Mouse (Mus musculus) intestine, embryonic 15.5 days (tissue): Measurements from ENCODE around the gene Trem2. TPM values are rescaled to one million over a fixed set of nuclear protein-coding genes. Genes with fewer than 3 reads are reported as not detected.
"Not testable (repeated sequence)": the region's sequence is repeated elsewhere in the genome, so short reads cannot be mapped to it uniquely, and the experiment has no call there.

Source experiments
- ATAC-seq: fragments of 200-750 bp; cut with Nextera tagmentation; 2 replicates; pipeline ENCODE4 v1.8.0; 2017; ENCODE audit warnings: moderate TSS enrichment, moderate library complexity
- H3K27ac ChIP-seq: fragments of 300-500 bp; sonication (generic); 2 replicates; pipeline ENCODE4 v1.5.1; 2015; ENCODE audit warnings: mild to moderate bottlenecking, inconsistent platforms
- H3K27me3 ChIP-seq: fragments of 300-500 bp; sonication (generic); replicated peaks from 2 replicates; pipeline ENCODE4 v1.6.1; 2015; ENCODE audit warnings: inconsistent platforms
- H3K36me3 ChIP-seq: fragments of 300-500 bp; sonication (generic); 2 replicates; pipeline ENCODE4 v1.6.1; 2015; ENCODE audit warnings: inconsistent platforms
- H3K4me1 ChIP-seq: fragments of 300-500 bp; sonication (generic); replicated peaks from 2 replicates; pipeline ENCODE4 v1.6.1; 2015; ENCODE audit warnings: inconsistent platforms
- H3K4me2 ChIP-seq: fragments of 300-500 bp; sonication (generic); replicated peaks from 2 replicates; pipeline ENCODE4 v1.6.1; 2015; ENCODE audit warnings: mild to moderate bottlenecking, inconsistent platforms
- H3K4me3 ChIP-seq: fragments of 300-500 bp; sonication (generic); replicated peaks from 2 replicates; pipeline ENCODE4 v1.5.1; 2015; ENCODE audit warnings: inconsistent platforms
- H3K9ac ChIP-seq: fragments of 300-500 bp; sonication (generic); 2 replicates; pipeline ENCODE4 v1.6.1; 2015; ENCODE audit warnings: inconsistent platforms
- H3K9me3 ChIP-seq: fragments of 300-500 bp; sonication (generic); 2 replicates; pipeline ENCODE4 v1.6.1; 2016; ENCODE audit warnings: inconsistent platforms
- WGBS: fragments of 180-500 bp; shearing (Covaris S2); methylation state at CpG from one replicate; pipeline ENCODE4 v1.1.7; 2015; 5-methylcytosine and 5-hydroxymethylcytosine counted together
- polyA plus RNA-seq: library from polyadenylated mRNA; unstranded; fragments of >200 nt; fragmentation: Nextera tagmentation; extraction: Ambion mirVana; gene quantifications from 2 replicates; pipeline ENCODE4 v1.2.1, GENCODE M21; 2015

Trem2 gene
- polyA plus RNA-seq, 1 experiment from 2014 or later: 4.2 TPM

DNA sequence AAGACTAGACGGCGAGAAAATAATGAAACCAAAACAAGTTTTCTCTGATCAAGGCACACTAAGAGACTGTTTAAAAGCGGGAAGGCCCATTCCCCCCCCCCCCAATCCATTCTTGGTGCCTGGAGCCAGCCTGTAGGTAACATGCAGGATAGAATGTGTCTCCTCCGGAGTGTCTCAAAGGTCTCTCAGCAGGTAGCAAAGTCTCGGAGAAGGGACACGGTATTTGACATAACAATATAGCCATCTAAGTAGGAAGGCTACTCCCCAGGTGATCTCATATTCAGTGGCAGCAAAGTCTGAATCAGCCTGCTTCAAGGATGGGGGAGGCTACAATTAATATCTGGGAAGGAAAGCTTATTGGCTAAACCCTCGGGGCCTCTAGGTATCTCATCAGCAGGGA, 6.8 kb downstream of the Trem2 start:
- not testable (repeated sequence) for H3K27ac ChIP-seq, H3K9ac ChIP-seq, H3K36me3 ChIP-seq, ATAC-seq, H3K4me3 ChIP-seq, H3K4me2 ChIP-seq, H3K27me3 ChIP-seq, H3K9me3 ChIP-seq, H3K4me1 ChIP-seq
- WGBS: 83% methylated on average over 7 of the region's 7 CpGs

DNA sequence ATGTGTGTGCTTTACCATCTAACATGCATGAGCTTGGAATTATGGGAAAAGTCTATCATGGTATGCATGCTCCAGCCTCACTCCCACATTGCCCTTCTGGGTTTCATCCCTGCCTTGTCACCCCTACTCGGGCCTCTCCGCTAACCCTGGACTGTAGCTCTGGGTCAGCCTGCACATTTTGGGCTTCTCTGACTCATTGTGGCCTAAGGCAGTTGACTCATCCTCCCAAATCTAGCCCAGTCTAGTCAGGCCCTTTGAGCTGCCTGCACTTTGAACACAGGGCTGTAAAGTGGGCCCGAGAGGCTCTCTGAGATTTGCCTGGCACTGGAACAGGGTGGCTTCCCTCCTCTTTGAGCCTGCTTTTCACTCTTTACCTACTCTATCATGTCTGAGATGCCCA, 9.6 kb downstream of the Trem2 start:
- H3K9ac ChIP-seq: no peak overlapping the region
- H3K9me3 ChIP-seq: no peaks in the 10 kb centered on the region
- no peak overlapping the region for H3K4me3 ChIP-seq
- no peak for ATAC-seq
- H3K27me3 ChIP-seq: no peaks in the 10 kb centered on the region
- H3K4me1 ChIP-seq: no peaks in the 10 kb centered on the region
- no peak overlapping the region for H3K27ac ChIP-seq
- WGBS: 84% methylated on average over 3 of the region's 3 CpGs
- no peaks in the 10 kb centered on the region for H3K36me3 ChIP-seq
- no peak overlapping the region for H3K4me2 ChIP-seq

DNA sequence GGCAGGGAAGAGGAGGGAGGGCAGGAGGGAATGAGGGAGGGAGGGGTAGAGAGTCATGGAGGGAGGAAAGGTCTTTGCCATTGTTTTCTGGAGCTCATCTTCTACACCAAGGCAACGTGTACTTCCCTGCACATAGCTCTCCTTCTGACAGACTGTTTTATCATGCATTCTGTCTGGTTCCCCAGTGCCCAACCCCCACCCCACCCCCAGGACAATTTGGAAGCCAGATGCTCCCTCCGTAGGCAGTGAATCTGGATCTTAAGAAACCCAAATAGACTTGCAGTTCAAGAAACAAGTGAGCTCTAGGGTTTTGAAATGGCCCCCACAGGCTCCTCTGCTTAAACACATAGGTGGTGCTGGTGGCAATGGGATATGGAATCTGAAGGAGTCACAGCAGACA, 11.7 kb downstream of the Trem2 start:
- H3K9ac ChIP-seq: no peak overlapping the region
- H3K27me3 ChIP-seq: no peaks in the 10 kb centered on the region
- H3K4me2 ChIP-seq: no peak overlapping the region
- H3K9me3 ChIP-seq: no peaks in the 10 kb centered on the region
- no peaks in the 10 kb centered on the region for H3K4me1 ChIP-seq
- H3K36me3 ChIP-seq: no peaks in the 10 kb centered on the region
- no peak overlapping the region for H3K4me3 ChIP-seq
- no peak overlapping the region for H3K27ac ChIP-seq
- 50% methylated on average over 2 of the region's 2 CpGs for WGBS
- no peak for ATAC-seq

DNA sequence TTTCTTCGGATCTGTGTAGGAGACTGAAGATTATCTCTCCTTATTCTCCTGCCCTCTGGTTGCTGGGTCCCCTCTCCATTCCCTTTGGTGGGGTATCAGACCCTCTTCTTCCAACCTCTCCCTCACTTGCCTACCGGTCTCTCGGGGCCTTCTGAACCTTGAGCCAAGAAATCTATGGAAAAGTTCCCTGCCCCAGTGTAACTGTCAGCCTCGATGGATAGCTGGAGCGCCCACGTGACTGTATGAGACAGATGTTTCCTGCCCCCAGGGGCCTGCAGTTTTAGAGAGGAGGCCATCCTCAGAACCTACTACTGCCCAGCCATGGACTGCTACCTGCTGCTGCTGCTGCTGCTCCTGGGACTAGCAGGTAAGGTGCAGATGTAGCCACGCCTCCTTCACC, 13.4 kb downstream of the Trem2 start, which contains the start of gene Treml1:
Treml1 (plus strand) TSS at position 301 of the 400 bp plus-strand sequence.
- H3K9me3 ChIP-seq: no peaks in the 10 kb centered on the region
- no peak within 1 kb of the TSS for H3K27ac ChIP-seq
- H3K4me1 ChIP-seq: no peaks in the 10 kb centered on the region
- H3K36me3 ChIP-seq: no peaks in the 10 kb centered on the region
- ATAC-seq: no peak
- no peak within 1 kb of the TSS for H3K4me2 ChIP-seq
- no peaks in the 10 kb centered on the region for H3K27me3 ChIP-seq
- H3K9ac ChIP-seq: no peak within 1 kb of the TSS
- WGBS: 77% methylated on average over 7 of the region's 7 CpGs
- no peak within 1 kb of the TSS for H3K4me3 ChIP-seq

DNA sequence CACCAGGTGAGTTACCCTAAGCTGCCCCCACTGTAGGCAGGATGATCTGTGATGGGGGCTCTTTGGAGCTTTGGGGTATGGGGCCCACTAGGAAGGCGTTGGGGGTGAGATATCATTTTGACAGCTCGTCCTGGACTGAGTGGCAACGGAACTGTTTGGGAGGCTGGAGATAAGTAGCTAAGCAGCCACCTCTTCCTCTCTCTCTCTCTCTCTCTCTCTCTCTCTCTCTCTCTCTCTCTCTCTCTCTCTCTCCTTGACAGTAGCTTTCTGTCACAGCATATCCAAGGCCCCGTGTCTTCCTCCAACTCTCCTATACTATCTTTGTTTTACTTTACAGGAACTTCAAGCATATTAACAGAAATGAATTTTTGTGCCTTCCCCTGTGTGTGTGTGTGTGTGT, 14.3 kb downstream of the Trem2 start:
- H3K36me3 ChIP-seq: no peaks in the 10 kb centered on the region
- no peaks in the 10 kb centered on the region for H3K27me3 ChIP-seq
- 73% methylated on average over 4 of the region's 4 CpGs for WGBS
- H3K4me2 ChIP-seq: no peak overlapping the region
- no peak overlapping the region for H3K9ac ChIP-seq
- no peak for ATAC-seq
- H3K9me3 ChIP-seq: no peaks in the 10 kb centered on the region
- H3K4me1 ChIP-seq: no peaks in the 10 kb centered on the region
- no peak overlapping the region for H3K27ac ChIP-seq
- no peak overlapping the region for H3K4me3 ChIP-seq

DNA sequence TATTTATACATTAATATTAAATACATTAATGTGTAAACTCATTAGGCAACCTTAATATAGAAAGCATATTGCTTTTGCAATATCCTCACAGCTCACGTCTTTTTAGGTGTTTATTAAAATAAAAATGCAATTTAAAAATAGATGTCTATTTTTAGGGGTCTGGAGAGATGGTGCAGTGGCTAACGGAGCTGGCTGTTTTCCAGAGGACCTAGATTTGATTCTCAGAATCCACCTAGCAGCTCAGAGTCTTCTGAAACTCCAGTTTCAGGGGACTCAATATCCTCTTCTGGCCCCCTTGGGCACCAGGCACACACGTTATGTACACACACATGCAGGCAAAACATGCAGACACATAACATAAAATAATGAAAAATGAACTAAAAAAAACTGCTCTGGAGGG, 16.1 kb downstream of the Trem2 start:
- Histone ChIP-seq H3K27ac (no peak overlapping the region), H3K36me3 (no peaks in the 10 kb centered on the region), H3K4me1 (no peaks in the 10 kb centered on the region), H3K27me3 (no peaks in the 10 kb centered on the region), H3K9ac (no peak overlapping the region), H3K9me3 (no peaks in the 10 kb centered on the region), H3K4me3 (no peak overlapping the region), H3K4me2 (no peak overlapping the region)
- WGBS: 62% methylated on average over 3 of the region's 3 CpGs
- ATAC-seq: no peak

DNA sequence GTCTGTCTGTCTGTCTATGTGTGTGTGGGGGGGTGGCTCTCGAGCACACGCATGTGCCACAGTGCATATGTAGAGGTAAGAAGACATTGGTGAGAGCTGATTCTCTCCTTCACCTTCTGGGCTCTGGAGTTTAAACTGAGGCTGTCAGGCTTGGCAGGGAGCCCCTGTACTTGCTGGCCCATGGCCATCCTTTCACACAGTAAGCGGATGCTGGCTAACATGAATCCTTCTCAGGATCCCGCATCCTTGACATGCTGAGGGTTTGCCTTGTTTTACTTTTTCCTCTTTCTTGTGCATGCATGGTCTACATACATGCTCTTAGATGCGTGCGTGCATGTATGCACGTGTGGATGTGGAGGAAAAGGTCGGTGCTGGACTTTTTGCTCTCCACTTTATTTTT, 16.8 kb downstream of the Trem2 start:
- ATAC-seq: no peak

DNA sequence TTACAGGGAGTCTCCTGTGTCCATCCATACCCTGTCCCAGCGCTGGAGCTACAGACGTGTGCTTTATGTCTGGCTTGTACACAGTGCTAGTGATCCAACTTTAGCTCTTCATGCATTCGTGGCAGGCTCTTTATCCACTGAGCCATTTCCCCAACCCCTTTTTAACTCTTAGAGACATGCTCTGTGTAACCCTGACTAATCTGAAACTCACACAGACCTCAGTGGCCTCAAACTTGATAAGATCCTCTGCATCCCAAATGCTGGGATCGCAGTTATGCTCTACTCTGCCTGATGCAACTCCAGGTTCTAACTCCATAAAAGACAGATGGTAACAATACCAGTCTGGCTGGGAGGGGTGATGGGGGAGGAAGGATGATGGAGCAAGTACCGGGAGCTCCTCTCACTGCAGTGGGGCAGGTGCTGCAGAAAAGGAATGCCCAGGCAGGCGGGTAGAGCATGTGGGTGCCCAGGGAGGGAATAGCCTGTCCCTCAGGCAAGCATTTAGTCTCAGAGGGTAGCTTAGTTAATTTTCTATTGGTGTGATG, 17.3 kb downstream of the Trem2 start:
- no peaks in the 10 kb centered on the region for H3K9me3 ChIP-seq
- no peak for ATAC-seq
- H3K36me3 ChIP-seq: no peaks in the 10 kb centered on the region
- 67% methylated on average over 6 of the region's 6 CpGs for WGBS
- no peak overlapping the region for H3K4me2 ChIP-seq
- no peaks in the 10 kb centered on the region for H3K27me3 ChIP-seq
- no peak overlapping the region for H3K4me3 ChIP-seq
- H3K4me1 ChIP-seq: no peaks in the 10 kb centered on the region
- H3K9ac ChIP-seq: no peak overlapping the region
- H3K27ac ChIP-seq: no peak overlapping the region

More for the DNA sequence above, 16.8 kb downstream of the Trem2 start:
- Histone ChIP-seq H3K27me3 (no peaks in the 10 kb centered on the region), H3K27ac (no peak overlapping the region), H3K4me3 (no peak overlapping the region), H3K9ac (no peak overlapping the region), H3K4me2 (no peak overlapping the region), H3K4me1 (no peaks in the 10 kb centered on the region), H3K9me3 (no peaks in the 10 kb centered on the region), H3K36me3 (no peaks in the 10 kb centered on the region)
- 84% methylated on average over 8 of the region's 8 CpGs for WGBS

DNA sequence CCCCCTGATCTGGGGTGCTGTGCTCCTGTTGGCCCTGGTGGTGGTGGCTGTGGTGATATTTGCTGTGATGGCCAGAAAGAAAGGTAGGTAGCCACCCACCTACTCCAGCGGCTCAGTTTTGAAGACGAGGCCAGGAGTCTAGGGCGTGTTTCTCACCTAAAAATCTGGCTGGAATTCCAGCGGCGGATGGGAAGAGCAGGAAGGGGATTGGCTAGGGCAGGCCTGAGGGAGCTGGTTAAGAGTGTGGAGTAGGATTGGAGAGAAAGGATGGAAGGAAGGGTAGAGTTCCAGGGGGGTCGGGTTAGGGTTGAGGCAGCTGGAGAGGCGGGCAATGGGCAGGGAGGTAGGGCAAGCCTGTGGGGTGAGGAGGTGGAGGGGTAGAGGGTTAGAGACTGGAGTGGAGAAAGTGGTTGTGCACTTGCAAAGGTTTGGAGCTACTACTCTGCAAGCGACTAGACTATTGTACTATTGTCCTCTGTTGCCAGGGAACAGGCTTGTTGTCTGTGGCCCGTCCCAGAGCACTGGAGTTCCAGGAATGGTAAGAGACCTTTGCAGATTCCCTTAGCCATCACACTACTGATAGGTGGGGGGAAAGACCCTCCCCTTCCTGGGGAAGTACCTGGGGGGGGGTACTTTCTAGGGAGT, 19.4 kb downstream of the Trem2 start:
- WGBS: 74% methylated on average over 9 of the region's 9 CpGs
- Histone ChIP-seq H3K4me2 (no peak overlapping the region), H3K9me3 (no peaks in the 10 kb centered on the region), H3K27ac (no peak overlapping the region), H3K9ac (no peak overlapping the region), H3K4me3 (no peak overlapping the region), H3K27me3 (no peaks in the 10 kb centered on the region), H3K36me3 (no peaks in the 10 kb centered on the region), H3K4me1 (no peaks in the 10 kb centered on the region)
- no peak for ATAC-seq

DNA sequence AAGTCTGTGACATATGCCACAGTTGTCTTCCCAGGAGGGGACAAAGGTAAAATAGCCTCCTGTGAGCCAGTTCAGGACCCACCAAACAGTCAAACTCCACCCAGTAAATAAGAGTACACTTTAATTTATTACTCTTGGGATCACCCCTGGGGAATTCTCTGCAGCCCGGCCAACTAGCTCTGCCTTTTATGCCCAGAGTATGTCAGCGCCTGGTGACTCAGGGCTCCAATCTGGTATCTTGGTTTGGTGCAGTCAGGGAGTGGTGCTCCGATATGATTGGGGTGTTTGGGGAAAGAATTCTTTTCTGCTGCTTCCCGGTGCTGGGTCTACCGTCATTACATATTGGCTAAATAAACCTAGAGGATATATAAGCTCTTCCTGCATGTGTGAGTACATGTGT, 20.6 kb downstream of the Trem2 start:
- no peaks in the 10 kb centered on the region for H3K4me1 ChIP-seq
- H3K27me3 ChIP-seq: no peaks in the 10 kb centered on the region
- H3K4me3 ChIP-seq: no peak overlapping the region
- H3K9me3 ChIP-seq: no peaks in the 10 kb centered on the region
- H3K4me2 ChIP-seq: no peak overlapping the region
- H3K36me3 ChIP-seq: no peaks in the 10 kb centered on the region
- no peak overlapping the region for H3K9ac ChIP-seq
- ATAC-seq: no peak
- no peak overlapping the region for H3K27ac ChIP-seq
- 63% methylated on average over 5 of the region's 5 CpGs for WGBS

DNA sequence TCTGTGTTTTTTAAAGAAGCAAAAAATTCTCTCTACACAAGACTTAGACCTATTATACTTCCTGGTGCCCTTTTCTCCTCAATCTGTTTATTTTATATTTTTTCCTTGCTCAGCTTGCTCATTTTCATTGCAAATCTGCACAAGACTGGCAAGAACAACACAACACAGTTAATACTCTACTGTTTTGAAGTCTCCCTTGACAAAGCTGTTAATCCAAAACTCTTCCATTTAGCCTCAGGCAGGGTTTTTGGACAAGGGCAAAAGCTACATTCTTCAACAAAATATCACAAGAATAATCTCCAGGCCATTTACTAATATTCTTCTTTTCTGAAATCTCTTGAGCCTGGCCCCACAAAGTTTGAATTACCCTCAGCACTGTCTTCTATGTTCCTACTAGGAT, 25.4 kb downstream of the Trem2 start:
- Histone ChIP-seq H3K4me1 (no peaks in the 10 kb centered on the region), H3K4me2 (no peak overlapping the region), H3K27me3 (no peaks in the 10 kb centered on the region), H3K9me3 (no peaks in the 10 kb centered on the region), H3K27ac (no peak overlapping the region), H3K4me3 (no peak overlapping the region), H3K9ac (no peak overlapping the region), H3K36me3 (no peaks in the 10 kb centered on the region)
- no peak for ATAC-seq

DNA sequence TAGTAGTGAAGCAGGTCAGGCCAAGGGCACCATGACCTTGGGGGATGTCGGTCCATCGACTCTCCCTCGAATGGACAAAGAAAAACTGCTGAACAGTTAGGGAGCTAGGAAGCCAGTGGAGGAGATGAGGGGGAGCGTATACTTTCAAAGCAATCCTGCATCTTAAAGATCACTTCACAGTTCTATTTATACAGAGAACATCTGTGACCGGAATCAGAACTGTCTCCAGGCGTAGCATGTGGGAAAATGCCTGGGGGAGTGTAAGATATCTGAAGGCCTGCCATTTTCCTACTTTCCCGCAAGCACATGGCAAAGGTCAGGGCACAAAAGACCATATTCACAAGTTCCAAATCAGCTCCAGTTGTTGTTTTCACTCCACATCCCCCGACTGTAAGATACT, 26.8 kb downstream of the Trem2 start:
- Histone ChIP-seq H3K9ac (no peak overlapping the region), H3K4me2 (no peak overlapping the region), H3K27ac (no peak overlapping the region), H3K4me1 (no peaks in the 10 kb centered on the region), H3K4me3 (no peak overlapping the region), H3K36me3 (no peaks in the 10 kb centered on the region), H3K9me3 (no peaks in the 10 kb centered on the region), H3K27me3 (no peaks in the 10 kb centered on the region)
- 68% methylated on average over 8 of the region's 8 CpGs for WGBS
- ATAC-seq: no peak

DNA sequence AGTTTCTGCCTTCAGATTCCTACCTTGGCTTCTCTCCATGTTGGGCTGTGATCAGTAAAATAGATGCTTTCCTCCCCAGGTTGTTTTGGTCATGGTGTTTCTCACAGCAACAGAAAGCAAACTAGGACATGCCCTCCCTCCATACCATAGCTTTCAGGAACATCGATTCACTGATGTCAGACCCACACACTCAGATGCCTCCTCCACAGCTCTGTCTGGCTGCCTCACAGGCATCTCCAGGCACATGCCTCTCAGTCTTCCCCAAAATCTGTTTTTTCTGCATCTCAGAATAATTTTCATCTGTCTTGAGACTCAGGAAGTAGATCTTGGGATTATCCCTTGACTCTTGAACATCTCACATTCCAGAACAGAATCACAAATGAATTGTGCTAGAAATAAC, 29.9 kb downstream of the Trem2 start:
- Histone ChIP-seq H3K4me2 (no peak overlapping the region), H3K9me3 (no peaks in the 10 kb centered on the region), H3K9ac (no peak overlapping the region), H3K4me3 (no peak overlapping the region), H3K4me1 (no peaks in the 10 kb centered on the region), H3K36me3 (no peaks in the 10 kb centered on the region), H3K27ac (no peak overlapping the region), H3K27me3 (no peaks in the 10 kb centered on the region)
- WGBS: 97% methylated on average over 1 of the region's 1 CpGs
- ATAC-seq: no peak
